Mouse (Mus musculus): ENCODE measurements around the gene Cox15. TPM values are rescaled to one million over a fixed set of nuclear protein-coding genes. Genes with fewer than 3 reads are reported as not detected.

Gene Cox15
- polyA plus RNA-seq, 1 experiment from 2014 or later: 7.6 TPM

DNA sequence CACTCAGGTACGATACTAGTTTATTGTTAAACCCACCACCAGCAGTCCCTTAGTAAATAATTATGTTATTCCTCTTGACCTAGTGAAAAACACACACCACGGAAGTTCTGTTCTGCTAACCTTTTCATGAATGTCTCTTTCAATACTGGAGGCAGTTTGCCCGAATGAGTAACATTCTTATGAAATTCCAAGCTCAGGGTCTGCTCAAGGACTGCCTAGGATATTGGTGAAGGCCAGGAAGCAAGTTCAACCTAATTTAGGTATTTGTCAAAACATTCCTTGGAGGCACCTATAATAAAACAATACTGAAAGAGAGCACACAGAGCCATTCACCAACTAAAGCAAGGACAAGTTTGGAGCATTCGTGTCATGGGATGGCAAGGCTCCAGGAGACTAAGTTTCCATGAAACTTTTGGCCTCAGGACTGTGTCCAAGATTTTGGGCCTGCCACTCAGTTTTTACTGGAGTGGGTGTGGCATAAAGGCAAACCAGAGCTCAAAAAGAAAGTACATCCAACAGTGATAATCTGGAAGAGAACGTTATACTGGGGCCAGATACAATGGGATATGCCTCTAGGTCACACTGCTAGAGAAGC is 16.7 kb upstream of the Cox15 start:
- no peaks in the 10 kb centered on the region for H3K36me3 ChIP-seq (ENCODE audit: control insufficient read depth, insufficient read depth, low read length)
- no peaks in the 10 kb centered on the region for H3K4me1 ChIP-seq (ENCODE audit: control insufficient read depth, insufficient read depth, low read length)
- no peak overlapping the region for H3K4me2 ChIP-seq (replicated peaks; ENCODE audit: low read depth, low read length)
- H3K27me3 ChIP-seq (ENCODE audit: control insufficient read depth, insufficient read depth, low read length): no peaks in the 10 kb centered on the region
- ATAC-seq (ENCODE audit: insufficient number of reproducible peaks, insufficient read depth, low FRiP score, low read depth): no peak
- H3K4me3 ChIP-seq (ENCODE audit: low read depth, low read length): no peak overlapping the region
- no peaks in the 10 kb centered on the region for H3K9me3 ChIP-seq (ENCODE audit: control insufficient read depth, low read depth, low read length)
- no peak overlapping the region for H3K9ac ChIP-seq (replicated peaks; ENCODE audit: low read depth, low read length)
- H3K27ac ChIP-seq (ENCODE audit: low read length): no peak overlapping the region
- 79% methylated on average over 5 of the region's 5 CpGs for WGBS

GRCm38 (mm10) chr19:43767549-43768322 is 14.9 kb upstream of the Cox15 start:
- H3K9me3 ChIP-seq (ENCODE audit: control insufficient read depth, low read depth, low read length): no peaks in the 10 kb centered on the region
- H3K4me3 ChIP-seq (ENCODE audit: low read depth, low read length): no peak overlapping the region
- no peaks in the 10 kb centered on the region for H3K27me3 ChIP-seq (ENCODE audit: control insufficient read depth, insufficient read depth, low read length)
- H3K27ac ChIP-seq (ENCODE audit: low read length): no peak overlapping the region
- no peaks in the 10 kb centered on the region for H3K36me3 ChIP-seq (ENCODE audit: control insufficient read depth, insufficient read depth, low read length)
- H3K4me1 ChIP-seq (ENCODE audit: control insufficient read depth, insufficient read depth, low read length): no peaks in the 10 kb centered on the region
- no peak overlapping the region for H3K9ac ChIP-seq (replicated peaks; ENCODE audit: low read depth, low read length)
- no peak overlapping the region for H3K4me2 ChIP-seq (replicated peaks; ENCODE audit: low read depth, low read length)
- 46% methylated on average over 9 of the region's 9 CpGs for WGBS
- ATAC-seq (ENCODE audit: insufficient number of reproducible peaks, insufficient read depth, low FRiP score, low read depth): peak; percentile 56; the same call in 1 of the 2 replicates

DNA sequence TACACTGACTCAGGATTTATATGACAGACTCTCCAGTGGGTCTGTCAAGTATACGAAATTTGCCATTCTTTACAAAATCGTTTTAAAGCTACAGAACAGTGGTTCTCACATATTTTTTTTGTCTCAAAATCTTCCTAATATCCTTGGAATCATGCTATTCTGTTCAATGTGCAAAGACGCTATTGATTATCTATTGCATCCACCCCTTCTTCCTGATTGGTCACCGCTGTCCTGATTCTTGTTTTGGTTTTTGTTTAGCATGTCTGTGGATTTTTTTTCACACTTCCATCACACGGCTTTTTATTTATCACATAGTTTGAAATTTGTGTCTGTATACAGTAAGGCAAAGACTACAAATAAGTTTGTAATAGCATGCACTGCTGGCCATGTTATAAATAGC is 13.7 kb upstream of the Cox15 start:
- Histone ChIP-seq H3K36me3 (ENCODE audit: control insufficient read depth, insufficient read depth, low read length) (no peaks in the 10 kb centered on the region; the same call in 1 of the 2 replicates), H3K27ac (ENCODE audit: low read length) (no peak overlapping the region), H3K27me3 (ENCODE audit: control insufficient read depth, insufficient read depth, low read length) (no peaks in the 10 kb centered on the region), H3K4me2 (replicated peaks; ENCODE audit: low read depth, low read length) (no peak overlapping the region), H3K4me1 (ENCODE audit: control insufficient read depth, insufficient read depth, low read length) (no peaks in the 10 kb centered on the region), H3K9ac (replicated peaks; ENCODE audit: low read depth, low read length) (no peak overlapping the region), H3K4me3 (ENCODE audit: low read depth, low read length) (no peak overlapping the region), H3K9me3 (ENCODE audit: control insufficient read depth, low read depth, low read length) (no peaks in the 10 kb centered on the region)
- ATAC-seq (ENCODE audit: insufficient number of reproducible peaks, insufficient read depth, low FRiP score, low read depth): no peak
- 86% methylated on average over 5 of the region's 5 CpGs for WGBS

DNA sequence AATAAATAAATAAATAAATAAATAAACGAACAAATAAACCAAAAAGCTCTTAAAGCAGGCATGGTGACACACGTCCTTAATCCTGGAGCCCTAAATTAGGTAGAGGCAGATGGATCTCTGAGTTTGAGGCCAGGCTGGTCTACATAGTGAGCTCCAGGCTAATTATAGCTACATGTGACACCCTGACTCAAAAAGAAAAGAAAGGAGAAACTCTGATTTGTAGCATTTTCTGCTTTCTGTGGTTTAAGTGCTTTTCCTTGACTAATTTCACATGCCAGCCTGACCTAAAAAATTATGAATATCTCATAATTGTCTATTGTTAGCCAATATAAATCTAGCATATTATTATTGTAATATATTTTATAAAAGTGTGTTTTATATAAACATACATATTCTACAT is 9.6 kb upstream of the Cox15 start:
- Histone ChIP-seq H3K9ac (replicated peaks; ENCODE audit: low read depth, low read length) (no peak overlapping the region), H3K27ac (ENCODE audit: low read length) (no peak overlapping the region), H3K9me3 (ENCODE audit: control insufficient read depth, low read depth, low read length) (no peaks in the 10 kb centered on the region), H3K4me2 (replicated peaks; ENCODE audit: low read depth, low read length) (no peak overlapping the region), H3K4me3 (ENCODE audit: low read depth, low read length) (no peak overlapping the region), H3K4me1 (ENCODE audit: control insufficient read depth, insufficient read depth, low read length) (no peaks in the 10 kb centered on the region), H3K27me3 (ENCODE audit: control insufficient read depth, insufficient read depth, low read length) (no peaks in the 10 kb centered on the region), H3K36me3 (ENCODE audit: control insufficient read depth, insufficient read depth, low read length) (no peaks in the 10 kb centered on the region; the same call in 1 of the 2 replicates)
- 75% methylated on average over 2 of the region's 2 CpGs for WGBS
- ATAC-seq (ENCODE audit: insufficient number of reproducible peaks, insufficient read depth, low FRiP score, low read depth): no peak

DNA sequence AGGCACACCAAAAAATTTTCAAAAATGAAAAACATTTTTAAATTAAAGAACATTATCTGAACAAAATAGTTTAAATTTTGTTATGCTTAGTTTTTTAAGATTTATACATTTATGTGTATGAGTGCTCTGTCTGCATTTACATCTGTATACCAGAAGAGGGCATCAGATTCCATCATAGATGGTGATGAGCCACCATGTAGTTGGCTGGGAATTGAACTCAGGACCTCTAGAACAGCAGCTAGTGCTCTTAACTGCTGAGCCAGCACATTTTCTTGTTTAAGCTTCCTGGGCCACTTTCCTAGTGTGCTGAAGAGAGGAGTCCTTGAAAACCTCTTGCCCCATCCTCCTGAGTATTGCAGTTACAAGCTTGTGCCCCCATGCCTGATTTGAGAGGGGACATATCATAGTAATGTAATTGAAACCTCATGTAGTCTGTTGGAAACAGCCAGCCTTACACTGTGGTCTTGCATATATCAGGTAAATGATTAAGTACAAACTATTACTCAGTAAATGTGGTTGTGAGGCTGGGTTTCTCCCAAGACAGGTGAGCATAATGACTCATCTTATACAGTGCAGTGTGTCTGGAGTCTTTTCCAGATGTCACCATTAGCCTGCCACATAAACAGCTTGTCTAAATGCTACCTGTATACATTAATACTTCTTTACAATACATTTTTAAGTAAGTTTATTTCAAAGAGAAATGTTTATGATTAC is 8.9 kb upstream of the Cox15 start:
- Histone ChIP-seq H3K9me3 (ENCODE audit: control insufficient read depth, low read depth, low read length) (no peaks in the 10 kb centered on the region), H3K27me3 (ENCODE audit: control insufficient read depth, insufficient read depth, low read length) (no peaks in the 10 kb centered on the region), H3K4me3 (ENCODE audit: low read depth, low read length) (no peak overlapping the region), H3K36me3 (ENCODE audit: control insufficient read depth, insufficient read depth, low read length) (no peaks in the 10 kb centered on the region; the same call in 1 of the 2 replicates), H3K4me2 (replicated peaks; ENCODE audit: low read depth, low read length) (no peak overlapping the region), H3K9ac (replicated peaks; ENCODE audit: low read depth, low read length) (no peak overlapping the region), H3K27ac (ENCODE audit: low read length) (no peak overlapping the region), H3K4me1 (ENCODE audit: control insufficient read depth, insufficient read depth, low read length) (no peaks in the 10 kb centered on the region)
- ATAC-seq (ENCODE audit: insufficient number of reproducible peaks, insufficient read depth, low FRiP score, low read depth): no peak

DNA sequence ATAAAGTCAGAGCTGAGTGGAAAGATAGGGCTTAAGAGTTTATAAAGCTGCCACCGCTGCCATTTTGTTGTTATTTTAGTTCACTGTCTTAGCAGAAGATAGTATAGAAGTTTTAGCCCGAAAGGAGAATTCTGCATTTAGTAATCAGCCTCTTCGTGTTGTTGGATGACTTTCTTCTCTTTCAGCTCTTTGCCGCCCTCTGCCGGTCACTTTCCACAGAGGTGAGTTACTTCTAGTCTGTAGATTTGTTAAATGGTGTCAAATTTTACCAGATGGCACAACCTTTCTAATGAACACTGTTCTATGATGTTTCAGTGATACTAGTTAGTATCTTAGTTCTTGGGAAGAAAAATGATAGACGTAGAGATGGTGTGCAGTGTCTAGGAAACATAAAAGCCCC is 7.7 kb upstream of the Cox15 start:
- Histone ChIP-seq H3K27me3 (ENCODE audit: control insufficient read depth, insufficient read depth, low read length) (no peaks in the 10 kb centered on the region), H3K4me1 (ENCODE audit: control insufficient read depth, insufficient read depth, low read length) (no peaks in the 10 kb centered on the region), H3K9ac (replicated peaks; ENCODE audit: low read depth, low read length) (no peak overlapping the region), H3K4me3 (ENCODE audit: low read depth, low read length) (no peak overlapping the region), H3K9me3 (ENCODE audit: control insufficient read depth, low read depth, low read length) (no peaks in the 10 kb centered on the region), H3K4me2 (replicated peaks; ENCODE audit: low read depth, low read length) (no peak overlapping the region), H3K27ac (ENCODE audit: low read length) (no peak overlapping the region), H3K36me3 (ENCODE audit: control insufficient read depth, insufficient read depth, low read length) (no peaks in the 10 kb centered on the region; the same call in 1 of the 2 replicates)
- WGBS: 22% methylated on average over 6 of the region's 6 CpGs
- no peak for ATAC-seq (ENCODE audit: insufficient number of reproducible peaks, insufficient read depth, low FRiP score, low read depth)

DNA sequence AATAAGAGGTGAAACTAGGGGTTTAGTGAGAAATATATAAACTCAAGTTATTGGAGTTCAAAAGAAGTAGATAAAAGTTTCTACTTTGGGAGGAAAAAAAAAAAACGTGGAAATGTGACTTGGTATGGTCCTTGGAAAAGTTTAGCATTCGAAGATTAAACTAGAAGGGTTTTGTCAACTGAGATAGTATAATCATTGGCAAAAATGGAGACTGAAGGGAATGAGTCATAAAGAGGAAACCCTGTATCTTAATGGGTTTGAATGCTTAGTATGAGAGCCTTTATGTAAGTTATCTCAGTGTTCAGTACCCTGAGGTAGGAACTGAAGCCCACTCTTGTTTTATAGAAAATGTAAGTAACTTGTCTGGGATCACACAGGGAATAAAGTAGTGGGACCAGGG is 2.1 kb upstream of the Cox15 start:
- H3K9me3 ChIP-seq (ENCODE audit: control insufficient read depth, low read depth, low read length): no peaks in the 10 kb centered on the region
- 68% methylated on average over 2 of the region's 2 CpGs for WGBS
- H3K27ac ChIP-seq (ENCODE audit: low read length): no peak overlapping the region
- H3K4me1 ChIP-seq (ENCODE audit: control insufficient read depth, insufficient read depth, low read length): 0 out of 2 replicates have a peak, but pooled peaks cover 2% of the 10 kb centered on the region
- no peak overlapping the region for H3K4me2 ChIP-seq (replicated peaks; ENCODE audit: low read depth, low read length)
- H3K36me3 ChIP-seq (ENCODE audit: control insufficient read depth, insufficient read depth, low read length): peaks cover 5% of the 10 kb centered on the region; the same call in 1 of the 2 replicates
- no peaks in the 10 kb centered on the region for H3K27me3 ChIP-seq (ENCODE audit: control insufficient read depth, insufficient read depth, low read length)
- no peak overlapping the region for H3K4me3 ChIP-seq (ENCODE audit: low read depth, low read length)
- no peak overlapping the region for H3K9ac ChIP-seq (replicated peaks; ENCODE audit: low read depth, low read length)
- no peak for ATAC-seq (ENCODE audit: insufficient number of reproducible peaks, insufficient read depth, low FRiP score, low read depth)

GRCm38 (mm10) chr19:43754237-43754636 is 1.4 kb upstream of the Cox15 start:
- no peak for ATAC-seq (ENCODE audit: insufficient number of reproducible peaks, insufficient read depth, low FRiP score, low read depth)
- H3K4me1 ChIP-seq (ENCODE audit: control insufficient read depth, insufficient read depth, low read length): 0 out of 2 replicates have a peak, but pooled peaks cover 2% of the 10 kb centered on the region
- WGBS: 66% methylated on average over 2 of the region's 2 CpGs

More at GRCm38 (mm10) chr19:43754237-43754636, 1.4 kb upstream of the Cox15 start:
- H3K4me2 ChIP-seq (replicated peaks; ENCODE audit: low read depth, low read length): no peak overlapping the region
- peaks cover 5% of the 10 kb centered on the region; the same call in 1 of the 2 replicates for H3K36me3 ChIP-seq (ENCODE audit: control insufficient read depth, insufficient read depth, low read length)
- H3K9me3 ChIP-seq (ENCODE audit: control insufficient read depth, low read depth, low read length): no peaks in the 10 kb centered on the region
- H3K27me3 ChIP-seq (ENCODE audit: control insufficient read depth, insufficient read depth, low read length): no peaks in the 10 kb centered on the region
- no peak overlapping the region for H3K4me3 ChIP-seq (ENCODE audit: low read depth, low read length)
- H3K9ac ChIP-seq (replicated peaks; ENCODE audit: low read depth, low read length): no peak overlapping the region
- H3K27ac ChIP-seq (ENCODE audit: low read length): no peak overlapping the region

Data from stomach, embryonic 14.5 days (tissue).